Mouse (Mus musculus): ENCODE measurements around the gene Csrp1. TPM values are rescaled to one million over a fixed set of nuclear protein-coding genes. Genes with fewer than 3 reads are reported as not detected.

The Csrp1 gene
- total RNA-seq, 1 experiment from 2014 or later, result 148 TPM

DNA sequence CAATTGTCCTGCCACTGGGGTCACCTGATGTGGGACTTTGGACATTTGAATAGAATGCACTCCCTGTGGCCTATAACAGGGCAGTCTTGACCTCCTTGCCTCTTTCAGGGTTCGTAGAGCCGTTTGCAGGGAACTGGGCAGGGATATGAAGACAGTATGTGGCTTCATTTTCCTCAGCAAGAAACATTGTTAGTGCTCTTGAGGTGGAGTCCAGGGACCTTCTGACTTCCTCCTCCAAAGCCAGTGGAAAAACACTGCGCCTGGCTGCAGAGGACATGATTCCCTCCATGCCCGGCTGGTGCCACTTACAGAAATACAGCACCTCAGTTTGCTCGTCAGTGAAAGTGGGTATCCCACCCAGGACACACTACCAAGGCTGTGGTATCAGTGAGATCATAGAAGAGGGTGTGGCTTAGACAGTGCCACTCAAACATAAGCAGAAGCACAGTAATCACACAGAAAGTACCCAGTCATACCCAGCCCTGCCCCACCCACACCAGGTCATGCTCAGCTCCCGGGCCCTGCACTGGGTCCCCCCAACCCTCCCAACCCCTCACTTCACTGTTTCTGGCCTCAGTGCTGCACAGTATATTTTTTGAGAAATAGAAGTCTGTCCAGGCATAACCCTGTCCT lies 29.0 kb upstream of the Csrp1 start:
- ATAC-seq (replicated peaks in 1 of 2; ENCODE audit: insufficient read depth in 1 of 2, low FRiP score in 2 of 2, low TSS enrichment in 1 of 2, low read depth in 1 of 2, poor library complexity in 2 of 2, severe bottlenecking in 2 of 2), result 0 out of 4 replicates have a peak, but pooled peaks of 1 of the 2 experiments have one; percentile 18

GRCm38 (mm10) chr1:135691417-135691815 lies 28.4 kb upstream of the Csrp1 start:
- ATAC-seq (replicated peaks in 1 of 2; ENCODE audit: insufficient read depth in 1 of 2, low FRiP score in 2 of 2, low TSS enrichment in 1 of 2, low read depth in 1 of 2, poor library complexity in 2 of 2, severe bottlenecking in 2 of 2), result no peak

DNA sequence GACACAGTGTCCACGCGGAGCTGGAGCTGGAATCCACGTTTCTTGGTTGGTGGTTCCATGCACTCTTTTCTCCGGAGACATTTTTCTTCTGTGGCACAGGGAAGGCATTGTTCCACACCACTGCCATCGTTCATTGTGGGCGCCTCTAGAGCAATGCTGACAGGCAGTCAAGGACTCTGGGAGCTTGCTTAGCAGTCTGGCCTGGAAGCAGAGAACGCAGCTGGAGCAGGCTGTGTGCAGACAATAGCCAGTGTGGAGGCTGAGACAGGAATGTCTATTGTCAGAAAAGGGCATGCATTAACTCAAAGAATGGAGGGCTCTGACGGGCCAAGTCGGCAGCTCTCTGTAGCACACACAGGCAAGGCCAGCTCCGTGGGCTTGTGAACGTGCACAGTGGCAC lies 25.7 kb upstream of the Csrp1 start:
- no peak for ATAC-seq (replicated peaks in 1 of 2; ENCODE audit: insufficient read depth in 1 of 2, low FRiP score in 2 of 2, low TSS enrichment in 1 of 2, low read depth in 1 of 2, poor library complexity in 2 of 2, severe bottlenecking in 2 of 2)

- no peak for ATAC-seq (replicated peaks in 1 of 2; ENCODE audit: insufficient read depth in 1 of 2, low FRiP score in 2 of 2, low TSS enrichment in 1 of 2, low read depth in 1 of 2, poor library complexity in 2 of 2, severe bottlenecking in 2 of 2)
These were observed 22.4 kb upstream of the Csrp1 start for GRCm38 (mm10) chr1:135697462-135697861.

GRCm38 (mm10) chr1:135698046-135698445 lies 21.8 kb upstream of the Csrp1 start:
- ATAC-seq (replicated peaks in 1 of 2; ENCODE audit: insufficient read depth in 1 of 2, low FRiP score in 2 of 2, low TSS enrichment in 1 of 2, low read depth in 1 of 2, poor library complexity in 2 of 2, severe bottlenecking in 2 of 2), result no peak

DNA sequence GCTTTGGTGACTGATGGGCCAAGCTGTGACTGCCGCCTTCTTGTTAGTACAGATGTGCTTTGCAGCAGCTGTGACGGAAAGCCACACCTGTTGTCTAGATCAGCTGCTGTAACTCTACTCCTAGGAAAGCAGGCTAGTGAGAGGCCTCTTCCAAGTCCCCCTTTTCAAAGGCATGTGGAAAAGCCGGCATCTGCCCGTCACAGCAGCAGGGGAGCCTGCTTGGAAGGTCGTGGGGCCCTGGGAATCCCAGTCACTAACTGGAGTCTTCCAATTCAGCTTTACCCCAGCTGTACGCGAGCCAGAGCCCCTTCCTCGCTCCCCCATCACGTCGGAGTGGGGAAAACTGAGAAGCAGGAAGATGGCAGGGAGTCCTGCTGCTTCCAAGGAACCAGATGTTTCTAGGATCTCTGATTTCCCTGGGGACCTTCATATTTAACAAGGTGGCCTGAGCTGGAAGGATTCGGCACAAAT lies 21.4 kb upstream of the Csrp1 start:
- no peak for ATAC-seq (replicated peaks in 1 of 2; ENCODE audit: insufficient read depth in 1 of 2, low FRiP score in 2 of 2, low TSS enrichment in 1 of 2, low read depth in 1 of 2, poor library complexity in 2 of 2, severe bottlenecking in 2 of 2)

GRCm38 (mm10) chr1:135698996-135699705 lies 20.7 kb upstream of the Csrp1 start:
- ATAC-seq (replicated peaks in 1 of 2; ENCODE audit: insufficient read depth in 1 of 2, low FRiP score in 2 of 2, low TSS enrichment in 1 of 2, low read depth in 1 of 2, poor library complexity in 2 of 2, severe bottlenecking in 2 of 2), result peak; percentile 57 to 61; a peak in 3 of 4 replicates

DNA sequence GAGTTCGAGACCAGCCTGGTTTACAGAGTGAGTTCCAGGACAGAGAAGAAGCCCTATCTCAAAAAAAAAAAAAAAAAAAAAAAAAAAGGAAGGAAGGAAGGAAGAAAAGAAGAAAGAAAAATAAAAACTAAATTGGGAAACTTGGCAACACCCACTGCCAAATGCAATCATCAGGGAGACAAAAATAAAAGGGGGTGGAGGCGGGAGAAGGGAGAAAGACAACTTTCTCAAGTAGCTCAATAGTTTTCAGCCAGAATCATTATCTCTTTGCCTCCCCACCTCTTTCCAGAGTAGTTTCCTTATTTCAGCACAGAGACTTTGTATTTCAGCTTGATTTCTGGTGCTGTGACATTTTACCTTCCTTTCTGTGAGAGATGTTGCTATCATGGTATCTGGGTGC lies 20.0 kb upstream of the Csrp1 start:
- ATAC-seq (replicated peaks in 1 of 2; ENCODE audit: insufficient read depth in 1 of 2, low FRiP score in 2 of 2, low TSS enrichment in 1 of 2, low read depth in 1 of 2, poor library complexity in 2 of 2, severe bottlenecking in 2 of 2), result no peak

GRCm38 (mm10) chr1:135700605-135701004 lies 19.3 kb upstream of the Csrp1 start:
- ATAC-seq (replicated peaks in 1 of 2; ENCODE audit: insufficient read depth in 1 of 2, low FRiP score in 2 of 2, low TSS enrichment in 1 of 2, low read depth in 1 of 2, poor library complexity in 2 of 2, severe bottlenecking in 2 of 2), result peak; percentile 79

DNA sequence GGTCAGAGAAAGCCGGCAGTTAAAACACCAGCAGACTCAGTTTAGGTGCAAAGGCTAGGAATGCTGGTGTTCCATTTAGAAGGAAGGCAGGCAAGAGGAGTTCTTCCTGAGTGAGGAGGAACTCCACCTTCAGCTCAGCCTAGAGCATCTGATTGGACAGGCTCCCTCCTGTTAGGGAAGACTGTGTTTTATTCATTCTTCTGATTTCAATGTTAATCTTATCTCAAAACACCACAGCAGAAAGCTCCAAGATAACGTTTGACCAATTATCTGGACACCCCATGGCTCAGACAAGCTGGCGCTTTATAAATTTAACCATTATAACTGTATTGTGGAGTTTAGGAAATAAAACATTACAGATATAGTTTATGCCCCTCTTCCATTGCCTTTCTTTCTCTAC lies 18.5 kb upstream of the Csrp1 start:
- no peak for ATAC-seq (replicated peaks in 1 of 2; ENCODE audit: insufficient read depth in 1 of 2, low FRiP score in 2 of 2, low TSS enrichment in 1 of 2, low read depth in 1 of 2, poor library complexity in 2 of 2, severe bottlenecking in 2 of 2)

- no peak for ATAC-seq (replicated peaks in 1 of 2; ENCODE audit: insufficient read depth in 1 of 2, low FRiP score in 2 of 2, low TSS enrichment in 1 of 2, low read depth in 1 of 2, poor library complexity in 2 of 2, severe bottlenecking in 2 of 2)
These were observed 17.1 kb upstream of the Csrp1 start for GRCm38 (mm10) chr1:135702722-135703121.

GRCm38 (mm10) chr1:135704317-135704821 lies 15.5 kb upstream of the Csrp1 start:
- no peak for ATAC-seq (replicated peaks in 1 of 2; ENCODE audit: insufficient read depth in 1 of 2, low FRiP score in 2 of 2, low TSS enrichment in 1 of 2, low read depth in 1 of 2, poor library complexity in 2 of 2, severe bottlenecking in 2 of 2)

- no peak for ATAC-seq (replicated peaks in 1 of 2; ENCODE audit: insufficient read depth in 1 of 2, low FRiP score in 2 of 2, low TSS enrichment in 1 of 2, low read depth in 1 of 2, poor library complexity in 2 of 2, severe bottlenecking in 2 of 2)
These were observed 11.5 kb upstream of the Csrp1 start for GRCm38 (mm10) chr1:135708369-135708768.

GRCm38 (mm10) chr1:135711126-135711525 lies 8.7 kb upstream of the Csrp1 start:
- ATAC-seq (replicated peaks in 1 of 2; ENCODE audit: insufficient read depth in 1 of 2, low FRiP score in 2 of 2, low TSS enrichment in 1 of 2, low read depth in 1 of 2, poor library complexity in 2 of 2, severe bottlenecking in 2 of 2), result peak in 1 of 2 experiments; percentile 56; a peak in 2 of 4 replicates

DNA sequence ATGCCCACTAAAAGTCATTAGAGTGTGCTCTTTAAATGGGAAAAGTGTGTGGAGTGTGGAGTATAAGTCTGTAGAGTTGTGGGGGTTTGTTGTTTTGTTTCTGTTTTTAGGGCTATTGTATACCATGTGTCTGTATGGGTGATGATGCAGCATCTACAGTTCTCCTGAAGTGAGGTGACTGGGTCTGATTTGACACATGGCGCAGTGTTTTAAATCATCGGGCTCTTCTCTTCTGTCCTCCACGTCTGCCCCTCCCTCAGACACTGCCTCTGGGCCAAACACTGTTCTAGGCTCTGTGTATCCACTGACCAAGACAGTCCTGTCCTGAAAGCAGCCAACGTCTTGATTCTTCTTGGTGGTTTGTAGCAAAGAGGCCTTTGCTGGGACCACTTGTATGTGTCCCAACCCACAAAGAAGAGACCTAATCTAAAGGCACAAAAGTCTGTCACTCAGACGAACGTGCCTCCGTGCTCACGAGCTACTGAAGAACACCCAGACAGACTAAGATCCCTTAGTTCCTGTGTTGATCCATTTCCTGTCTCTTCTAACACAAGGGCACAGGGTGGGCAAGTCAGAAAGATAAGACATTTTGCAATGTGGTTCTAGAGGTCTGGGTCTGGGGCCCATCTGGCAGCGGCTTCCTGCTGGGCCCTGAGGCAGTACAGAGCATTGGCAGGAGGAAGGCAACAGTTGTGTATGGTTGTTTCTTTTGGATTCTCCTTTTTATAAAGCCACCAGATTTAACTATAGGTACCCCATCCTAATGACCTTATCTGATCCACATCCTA lies 5.6 kb upstream of the Csrp1 start:
- peak; percentile 75 to 81 for ATAC-seq (replicated peaks in 1 of 2; ENCODE audit: insufficient read depth in 1 of 2, low FRiP score in 2 of 2, low TSS enrichment in 1 of 2, low read depth in 1 of 2, poor library complexity in 2 of 2, severe bottlenecking in 2 of 2)

DNA sequence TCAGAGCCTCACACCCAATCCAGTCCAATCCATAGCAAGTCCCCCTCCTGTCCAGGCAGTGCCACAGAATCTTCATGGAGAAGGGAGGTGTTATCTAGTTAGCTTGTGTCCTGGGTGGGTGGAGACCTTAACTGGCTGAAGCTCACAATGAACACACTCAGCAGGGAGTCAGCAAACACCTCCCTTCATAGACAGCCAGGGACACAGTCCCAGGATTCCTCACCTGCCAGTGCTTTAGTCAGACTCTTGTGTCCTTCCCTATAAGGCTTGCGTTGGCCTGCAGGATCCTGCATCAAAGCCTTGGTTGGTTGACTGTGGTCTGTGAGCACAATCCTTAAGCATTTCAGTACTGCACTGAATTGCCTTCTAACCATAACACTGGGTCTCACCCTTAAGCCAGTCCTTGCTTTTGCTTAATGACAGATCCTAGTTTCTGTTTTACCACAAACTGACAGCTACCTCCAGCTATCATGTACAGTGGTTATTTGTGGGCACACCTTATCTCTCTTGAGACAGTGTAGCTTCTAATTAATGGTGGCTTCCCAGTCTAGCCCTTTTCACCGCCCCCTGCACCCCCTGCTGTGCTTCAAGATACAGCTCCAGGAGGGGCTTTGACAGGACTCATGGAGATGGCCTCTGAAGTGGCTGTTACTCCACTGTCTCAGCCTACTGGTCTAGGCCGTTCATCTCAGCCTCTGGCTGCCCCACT lies 4.8 kb upstream of the Csrp1 start:
- ATAC-seq (replicated peaks in 1 of 2; ENCODE audit: insufficient read depth in 1 of 2, low FRiP score in 2 of 2, low TSS enrichment in 1 of 2, low read depth in 1 of 2, poor library complexity in 2 of 2, severe bottlenecking in 2 of 2), result peak in 1 of 2 experiments; percentile 33; a peak in 1 of 4 replicates

DNA sequence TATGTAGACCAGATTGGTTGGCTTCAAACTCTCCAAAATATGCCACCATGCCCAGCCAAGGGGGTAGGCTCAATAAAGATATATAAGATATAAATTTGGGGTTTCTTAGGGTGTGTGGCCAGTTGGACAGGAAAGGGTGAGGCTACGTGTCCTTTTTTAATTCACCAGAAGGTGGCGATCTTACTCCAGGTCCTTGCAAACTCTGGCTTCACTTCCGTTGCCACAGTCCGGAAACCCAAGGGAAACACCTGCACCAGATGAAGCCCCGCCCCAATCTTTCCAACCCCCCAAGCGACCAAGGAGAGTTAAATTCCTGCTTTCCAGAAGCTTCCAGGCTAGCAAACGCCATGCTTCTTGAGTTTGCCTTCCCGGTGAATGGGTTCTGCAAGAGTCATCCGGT lies 375 bp upstream of the Csrp1 start:
- ATAC-seq (replicated peaks in 1 of 2; ENCODE audit: insufficient read depth in 1 of 2, low FRiP score in 2 of 2, low TSS enrichment in 1 of 2, low read depth in 1 of 2, poor library complexity in 2 of 2, severe bottlenecking in 2 of 2), result peak; percentile 76 to 82
